Mouse (Mus musculus): ENCODE data around the gene Prss48. TPM values are rescaled to one million over a fixed set of nuclear protein-coding genes. Genes with fewer than 3 reads are reported as not detected.

Gene Prss48
- total RNA-seq, 2 experiments from 2014 or later = not detected

GRCm38 (mm10) chr3:85952696-85953283, 49.5 kb downstream of the Prss48 start:
- no peak for DNase-seq (ENCODE audit: low spot score in 2 of 2)

GRCm38 (mm10) chr3:85950914-85951313, 51.4 kb downstream of the Prss48 start:
- no peak for DNase-seq (ENCODE audit: low spot score in 2 of 2)

Other genes starting within 250 kb of the Prss48 start
- gene Fam160a1, start 185.2 kb downstream of the Prss48 start, total RNA-seq (2021) = 1 to 10 TPM; 5.2 to 6.5 TPM
- under 1 TPM; 0.29 to 0.48 TPM for gene Glt28d2, start 115.0 kb downstream of the Prss48 start, total RNA-seq (2021)
- 1 to 10 TPM in 1 of 2 experiments, under 1 TPM in 1; 0.98 to 1.0 TPM for gene Gm37240, start 115.0 kb downstream of the Prss48 start, total RNA-seq (2021)
- 10 to 100 TPM; 40.6 to 42.5 TPM for gene Sh3d19, start 31.4 kb downstream of the Prss48 start, total RNA-seq (2021)
- 100 to 1,000 TPM; 373 to 374 TPM for gene Rps3a1, start 140.2 kb upstream of the Prss48 start, total RNA-seq (2021)
- gene Lrba, start 222.2 kb upstream of the Prss48 start, total RNA-seq (2021) = 10 to 100 TPM; 22.2 to 26.6 TPM

Measured in layer of hippocampus, postnatal 14 days (tissue).